Mouse (Mus musculus): ENCODE results near the gene Rnf135.
"Not testable (repeated sequence)": the region's sequence is repeated elsewhere in the genome, so short reads cannot be mapped to it uniquely, and the experiment has no call there.

Rnf135 gene

DNA sequence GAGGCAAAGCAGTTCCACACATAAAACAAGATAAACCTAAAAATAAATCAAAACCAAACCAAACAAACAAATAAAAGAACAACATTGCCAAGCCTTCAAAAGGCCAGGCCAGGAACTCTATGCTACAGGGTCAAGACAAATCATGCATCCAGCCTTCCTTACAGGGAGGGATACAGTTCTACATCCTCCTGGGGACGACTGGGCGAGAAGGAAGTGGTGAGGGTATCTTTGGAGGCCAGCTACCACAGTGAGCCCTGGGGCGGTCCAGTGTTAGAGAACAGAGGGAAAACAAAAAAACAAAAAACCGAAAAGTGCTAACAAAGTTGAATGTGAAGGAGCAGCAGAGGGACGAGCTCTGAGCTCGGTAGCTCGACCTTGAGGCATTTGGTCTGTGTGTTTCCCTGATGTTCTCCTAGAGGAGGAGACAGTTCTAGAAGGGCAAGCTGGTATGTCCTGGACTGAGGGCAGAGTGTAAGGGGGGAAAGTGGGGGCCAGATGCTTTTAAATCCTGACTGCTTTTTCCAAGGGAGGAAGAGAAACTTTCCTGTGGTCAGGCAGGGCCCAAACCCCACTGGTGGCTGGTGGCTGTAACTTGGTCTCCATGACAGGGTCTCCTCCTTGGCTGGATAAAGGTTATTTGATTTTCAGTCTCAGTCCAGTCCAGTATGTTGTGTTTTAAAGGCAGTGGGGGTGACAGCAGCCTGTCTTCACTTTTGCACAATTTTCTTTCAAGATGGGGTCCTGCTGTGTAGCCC is 20.1 kb upstream of the Rnf135 start:
- no peak for DNase-seq (ENCODE audit: low spot score in 2 of 2)

DNA sequence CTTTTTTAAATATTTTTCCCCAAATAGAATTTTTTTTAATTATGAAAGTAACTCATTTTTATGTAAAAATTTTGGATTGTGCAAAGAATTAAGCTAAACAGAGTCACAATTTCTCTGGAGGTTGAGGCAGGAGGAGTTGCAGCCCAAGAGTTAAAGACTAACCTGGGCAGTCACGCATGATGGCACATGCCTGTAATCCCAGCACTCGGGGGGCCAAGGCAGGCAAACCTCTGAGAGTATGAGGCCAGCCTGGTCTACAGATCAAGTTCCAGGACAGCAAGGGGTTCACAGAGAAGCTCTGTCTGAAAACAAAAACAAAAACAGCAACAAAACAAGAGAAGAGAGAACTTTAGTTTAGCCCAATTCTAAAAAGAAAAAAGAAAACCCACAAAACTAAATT is 19.4 kb upstream of the Rnf135 start:
- no peak for DNase-seq (ENCODE audit: low spot score in 2 of 2)

DNA sequence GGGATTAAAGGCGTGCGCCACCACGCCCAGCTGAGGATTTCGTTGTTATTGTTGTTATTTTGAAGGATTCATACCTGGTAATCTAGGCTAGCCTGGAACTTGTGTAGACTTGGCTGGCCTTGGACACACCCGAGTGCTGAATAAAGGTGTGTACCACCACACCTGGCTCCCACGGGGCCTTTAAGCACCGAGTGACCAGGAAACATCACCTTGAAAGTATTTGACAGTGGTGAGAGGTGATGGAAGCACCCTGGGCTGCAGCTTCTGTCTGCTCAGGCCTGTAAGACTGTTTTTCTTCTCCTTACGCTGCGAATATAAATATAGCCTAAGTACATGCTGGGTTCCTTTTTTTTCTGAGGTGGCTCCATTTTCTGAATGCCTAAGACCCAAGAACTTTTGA is 15.5 kb upstream of the Rnf135 start:
- DNase-seq (ENCODE audit: low spot score in 2 of 2), result no peak

GRCm38 (mm10) chr11:80168611-80169249 is 14.9 kb upstream of the Rnf135 start:
- no peak for DNase-seq (ENCODE audit: low spot score in 2 of 2)

- DNase-seq (ENCODE audit: low spot score in 2 of 2), result no peak
These were observed 14.0 kb upstream of the Rnf135 start for GRCm38 (mm10) chr11:80169629-80170028.

DNA sequence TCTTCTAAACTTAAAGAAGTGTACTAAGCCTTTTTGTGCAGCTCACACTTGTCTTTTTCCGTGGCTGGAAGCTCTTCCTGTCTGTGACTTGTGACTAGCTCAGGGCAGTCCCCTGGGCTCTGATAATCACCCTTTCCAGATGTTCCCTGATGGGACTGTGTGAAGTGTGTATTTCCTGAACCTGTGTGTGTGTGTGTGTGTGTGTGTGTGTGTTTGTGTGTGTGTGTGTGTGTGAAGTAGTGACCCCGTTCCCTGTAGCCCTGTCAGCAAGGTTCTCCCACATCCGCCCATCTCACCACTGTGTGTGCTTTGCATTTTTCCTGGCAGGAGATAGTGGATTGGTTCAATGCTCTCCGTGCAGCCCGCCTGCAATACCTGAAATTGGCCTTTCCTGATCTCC is 13.3 kb upstream of the Rnf135 start:
- DNase-seq (ENCODE audit: low spot score in 2 of 2), result no peak

DNA sequence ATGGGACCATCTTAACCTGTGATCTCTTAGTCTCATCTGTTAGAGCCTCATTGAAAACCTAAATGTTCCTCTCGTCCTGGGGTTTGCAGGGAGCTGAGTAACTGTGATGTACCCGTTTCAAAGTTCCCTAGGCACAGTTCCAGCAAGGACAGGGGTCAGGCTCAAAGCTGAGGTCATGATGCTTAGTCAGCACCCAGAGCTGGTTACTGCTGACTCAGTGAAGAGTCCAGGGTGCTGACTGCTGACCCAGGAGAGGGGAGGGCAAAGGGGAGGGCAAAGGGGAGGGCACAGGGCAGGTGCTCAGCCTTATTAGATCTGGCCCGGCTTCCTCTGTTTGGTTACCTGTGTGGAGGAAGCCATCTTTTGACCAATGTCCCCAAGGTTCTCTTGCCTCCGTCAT is 11.8 kb upstream of the Rnf135 start:
- DNase-seq (ENCODE audit: low spot score in 2 of 2), result no peak

- DNase-seq (ENCODE audit: low spot score in 2 of 2), result no peak
These were observed 9.5 kb upstream of the Rnf135 start for GRCm38 (mm10) chr11:80173963-80174670.

GRCm38 (mm10) chr11:80176911-80177895 is 6.4 kb upstream of the Rnf135 start:
- peak in 1 of 2 experiments; percentile 66 for DNase-seq (ENCODE audit: low spot score in 2 of 2)

DNA sequence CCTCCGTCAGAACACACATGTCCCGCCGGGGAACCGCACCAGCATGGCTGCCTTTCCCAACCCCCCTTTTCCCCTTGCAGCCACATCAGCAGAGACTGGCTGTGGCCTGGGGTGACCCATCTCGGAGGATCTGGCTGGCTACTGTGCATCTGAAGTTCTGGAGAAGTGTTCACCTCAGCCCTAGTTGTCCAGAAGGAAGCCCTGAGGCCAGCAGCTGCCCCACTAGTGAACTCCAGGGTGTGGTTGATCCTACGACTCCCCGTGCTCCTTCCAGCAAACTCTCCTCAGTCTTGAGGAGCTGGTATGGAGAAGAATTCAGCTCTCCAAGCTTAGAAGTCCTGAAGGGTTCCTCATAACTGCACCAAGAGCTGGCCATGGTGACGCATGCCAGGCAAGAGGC is 5.3 kb upstream of the Rnf135 start:
- no peak for DNase-seq (ENCODE audit: low spot score in 2 of 2)

DNA sequence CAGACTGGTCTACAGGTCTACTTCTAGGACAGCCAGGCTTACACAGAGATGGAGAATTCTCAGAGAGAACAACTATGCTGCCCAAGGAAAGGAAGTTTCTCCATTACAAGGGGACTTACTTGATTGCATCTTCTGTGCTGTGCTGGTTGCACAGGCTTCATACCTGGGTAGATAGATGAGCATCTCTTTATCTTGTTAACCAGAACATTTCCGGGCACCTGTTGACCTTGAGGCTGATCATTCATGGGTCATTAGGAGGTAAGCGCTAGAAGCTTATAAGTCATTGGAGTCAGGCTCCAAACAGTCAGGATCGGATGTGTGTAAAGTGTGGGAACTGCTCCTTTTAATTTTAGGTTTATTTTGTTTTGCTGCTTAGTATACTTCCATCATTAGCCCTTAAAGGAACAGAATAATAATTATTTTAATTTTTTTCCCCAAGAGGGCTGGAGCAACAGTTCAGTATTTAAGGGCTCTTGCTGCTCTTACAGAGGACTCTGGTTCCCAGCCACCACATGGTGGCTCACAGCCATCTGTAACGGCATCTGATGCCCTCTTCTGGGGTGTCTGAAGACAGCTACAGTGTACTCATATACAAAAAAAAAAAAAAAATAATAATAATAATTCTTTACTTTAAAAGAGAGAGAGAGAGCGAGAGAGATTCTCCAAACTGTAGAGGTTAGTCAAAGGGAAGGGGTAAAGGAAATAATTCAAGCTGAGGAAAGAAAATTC is 2.5 kb upstream of the Rnf135 start:
- no peak for DNase-seq (ENCODE audit: low spot score in 2 of 2)

DNA sequence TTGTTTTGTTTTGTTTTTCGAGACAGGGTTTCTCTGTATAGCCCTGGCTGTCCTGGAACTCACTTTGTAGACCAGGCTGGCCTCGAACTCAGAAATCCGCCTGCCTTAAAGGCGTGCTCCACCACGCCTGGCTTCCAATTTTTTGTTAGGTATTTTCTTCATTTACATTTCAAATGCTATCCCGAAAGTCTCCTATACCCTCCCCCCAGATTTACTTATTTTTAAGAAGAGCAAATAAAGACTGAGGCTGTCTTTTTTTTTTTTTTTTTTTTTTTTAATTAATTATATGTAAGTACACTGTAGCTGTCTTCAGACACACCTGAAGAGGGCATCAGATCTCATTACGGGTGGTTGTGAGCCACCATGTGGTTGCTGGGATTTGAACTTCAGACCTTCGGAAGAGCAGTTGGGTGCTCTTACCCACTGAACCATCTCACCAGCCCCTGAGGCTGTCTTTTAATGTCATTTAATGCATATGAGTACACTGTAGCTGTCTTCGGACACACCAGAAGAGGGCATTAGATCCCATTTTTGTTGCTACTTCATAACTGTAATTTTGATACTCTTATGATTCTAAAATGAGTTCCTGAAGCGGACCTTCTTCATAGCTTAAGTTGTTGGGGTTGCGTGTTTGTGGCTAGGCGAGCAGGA is 472 bp upstream of the Rnf135 start:
- not testable (repeated sequence) for DNase-seq (ENCODE audit: low spot score in 2 of 2)

- no peak for DNase-seq (ENCODE audit: low spot score in 2 of 2)
These were observed 950 bp downstream of the Rnf135 start for GRCm38 (mm10) chr11:80184531-80185071.

- DNase-seq (ENCODE audit: low spot score in 2 of 2), result not testable (repeated sequence)
These were observed 1.9 kb downstream of the Rnf135 start for GRCm38 (mm10) chr11:80185441-80185976.

DNA sequence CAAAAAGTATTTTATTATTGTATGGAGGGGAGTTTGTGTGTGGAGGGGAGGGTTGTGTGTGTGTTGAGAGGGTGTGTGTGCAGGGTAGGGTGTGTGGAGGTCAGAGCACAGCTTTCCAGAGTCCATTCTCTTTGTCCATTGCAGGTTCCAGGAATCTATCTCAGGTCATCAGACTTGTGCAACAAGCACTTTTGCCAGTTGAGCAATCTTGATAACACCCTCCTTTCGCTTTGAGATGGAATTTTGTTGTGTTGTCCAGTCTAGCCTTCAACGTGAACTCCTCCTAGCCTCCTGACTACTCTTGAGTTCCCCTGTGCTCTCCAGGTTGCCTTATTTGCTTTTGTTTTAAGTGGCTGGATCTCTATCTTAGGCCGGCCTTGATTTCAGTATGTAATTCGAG is 6.6 kb downstream of the Rnf135 start:
- DNase-seq (ENCODE audit: low spot score in 2 of 2), result no peak

DNA sequence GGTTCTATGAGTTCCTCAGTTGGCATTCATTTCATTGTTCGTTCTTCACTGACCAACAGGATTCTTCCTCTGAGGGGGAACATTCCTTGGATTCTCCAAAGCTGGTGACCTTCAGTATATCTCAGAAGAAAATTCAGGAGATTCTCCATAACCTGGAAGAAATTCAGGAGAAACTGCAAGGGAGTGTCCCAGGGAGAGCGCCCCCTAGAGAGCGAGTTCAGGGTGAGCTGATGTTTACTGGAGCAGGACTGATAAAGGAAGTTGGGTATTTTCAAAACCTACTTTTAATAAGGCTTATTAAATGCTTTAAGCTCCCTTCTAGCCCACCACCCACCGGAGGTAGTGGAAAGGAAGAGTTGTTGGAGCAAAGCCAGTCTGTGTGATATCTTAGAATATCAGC is 10.2 kb downstream of the Rnf135 start:
- DNase-seq (ENCODE audit: low spot score in 2 of 2), result no peak

DNA sequence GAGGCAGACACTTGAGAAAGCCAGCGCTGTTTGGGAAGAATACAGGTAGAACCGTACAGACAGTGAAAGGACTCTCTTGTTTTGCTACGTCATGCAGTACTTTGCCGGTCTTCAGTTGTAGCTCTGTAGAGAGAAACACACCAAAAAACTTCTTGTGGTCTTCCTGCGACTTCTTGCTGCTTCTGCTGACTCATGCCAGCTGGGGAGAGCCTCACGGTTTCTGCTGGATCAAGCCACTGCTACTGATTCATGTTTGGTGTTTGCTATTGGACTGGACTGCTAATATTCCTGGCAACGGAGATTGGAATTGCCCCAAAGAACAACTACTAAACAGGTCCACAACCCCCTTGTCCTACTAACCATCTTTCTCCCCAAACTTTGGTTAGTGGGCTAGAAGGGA is 12.7 kb downstream of the Rnf135 start:
- DNase-seq (ENCODE audit: low spot score in 2 of 2), result no peak

- no peak for DNase-seq (ENCODE audit: low spot score in 2 of 2)
These were observed 15.7 kb downstream of the Rnf135 start for GRCm38 (mm10) chr11:80199316-80199715.

DNA sequence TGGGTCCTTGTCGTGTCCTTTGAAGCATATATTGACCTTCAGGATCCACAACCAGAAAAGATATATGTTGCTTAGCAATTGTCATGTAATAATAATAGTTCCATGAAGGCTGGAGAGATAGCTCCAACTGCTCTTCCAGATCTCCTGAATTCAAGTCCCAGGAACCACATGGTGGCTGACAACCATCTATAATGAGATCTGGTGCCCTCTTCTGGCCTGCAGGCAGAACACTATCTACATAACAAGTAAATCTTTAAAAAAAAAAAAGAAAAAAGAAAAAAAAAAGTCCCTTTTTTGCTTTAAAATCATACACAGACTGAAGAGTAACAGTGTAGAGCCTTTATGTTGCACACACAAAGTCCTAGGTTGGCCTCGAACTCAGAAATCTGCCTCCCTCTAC is 16.1 kb downstream of the Rnf135 start:
- no peak for DNase-seq (ENCODE audit: low spot score in 2 of 2)

GRCm38 (mm10) chr11:80200326-80200725 is 16.7 kb downstream of the Rnf135 start:
- DNase-seq (ENCODE audit: low spot score in 2 of 2), result no peak
